Mouse (Mus musculus): ENCODE results near the gene Pigk. TPM values are rescaled to one million over a fixed set of nuclear protein-coding genes. Genes with fewer than 3 reads are reported as not detected.

The Pigk gene
- polyA plus RNA-seq, 1 experiment = 34.4 TPM

DNA sequence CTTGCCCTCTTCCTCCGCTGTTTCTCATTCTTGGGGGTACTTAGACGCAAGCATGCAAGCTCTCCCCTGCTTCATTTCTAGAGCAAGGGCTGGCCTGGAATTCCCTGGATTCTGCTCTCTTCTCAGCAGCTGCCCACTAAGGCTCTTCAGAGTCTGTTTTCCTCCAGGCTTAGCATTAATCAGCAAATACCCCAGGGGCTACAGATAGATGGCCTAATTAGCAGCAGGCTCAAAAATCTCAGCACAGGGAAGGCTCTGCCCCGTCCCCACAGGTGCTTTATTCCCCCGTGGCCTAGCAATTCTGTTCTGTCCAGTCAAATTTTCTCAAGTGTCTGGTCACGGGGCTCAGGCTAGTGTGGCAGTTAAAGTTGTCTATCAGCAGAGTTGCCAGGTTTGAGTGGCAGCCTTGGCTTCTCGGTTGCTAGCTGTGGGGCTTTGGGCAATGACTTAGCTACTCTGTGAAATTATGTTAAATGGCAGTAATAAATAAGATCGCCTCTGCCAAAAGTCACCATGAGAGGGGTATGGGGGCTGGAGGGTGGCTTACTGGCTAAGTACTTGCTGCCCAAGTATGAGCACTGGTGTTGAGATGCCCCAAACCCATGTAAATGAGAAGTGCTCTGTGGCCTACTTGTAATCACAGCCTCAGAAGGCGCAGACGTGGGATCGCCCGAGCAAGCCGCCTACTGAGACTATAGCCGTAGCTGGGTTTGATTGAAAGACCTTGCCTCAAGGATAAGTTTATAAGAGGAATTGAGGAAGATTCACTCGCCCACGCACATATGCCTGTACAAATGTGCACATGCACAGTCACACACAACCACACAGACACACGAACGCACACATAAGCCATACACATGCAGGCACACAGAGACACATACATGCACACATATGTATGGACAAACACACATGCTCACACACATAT, 160.8 kb downstream of the Pigk start:
- peaks cover 3% of the 10 kb centered on the region; the same call in 1 of the 2 replicates for H3K4me1 ChIP-seq (ENCODE audit: control insufficient read depth, insufficient read depth, low read length)
- no peak for TF ChIP-seq CTCF (IDR thresholded peaks at IDR 0.05; ENCODE audit: borderline replicate concordance, insufficient read depth, low read depth, low read length)
- TF ChIP-seq POLR2A (IDR thresholded peaks at IDR 0.05; ENCODE audit: borderline replicate concordance, insufficient read depth, low read length) = no peak
- DNase-seq = peak in 1 of 2 experiments; percentile 5
- WGBS = 84% methylated on average over 17 of the region's 17 CpGs
- no peak overlapping the region for H3K4me3 ChIP-seq (replicated peaks; ENCODE audit: insufficient read depth, low read depth, low read length)
- no peak overlapping the region for H3K27ac ChIP-seq (ENCODE audit: insufficient read depth, low read length)
- no peaks in the 10 kb centered on the region for H3K27me3 ChIP-seq (ENCODE audit: control insufficient read depth, insufficient read depth, low read length)

DNA sequence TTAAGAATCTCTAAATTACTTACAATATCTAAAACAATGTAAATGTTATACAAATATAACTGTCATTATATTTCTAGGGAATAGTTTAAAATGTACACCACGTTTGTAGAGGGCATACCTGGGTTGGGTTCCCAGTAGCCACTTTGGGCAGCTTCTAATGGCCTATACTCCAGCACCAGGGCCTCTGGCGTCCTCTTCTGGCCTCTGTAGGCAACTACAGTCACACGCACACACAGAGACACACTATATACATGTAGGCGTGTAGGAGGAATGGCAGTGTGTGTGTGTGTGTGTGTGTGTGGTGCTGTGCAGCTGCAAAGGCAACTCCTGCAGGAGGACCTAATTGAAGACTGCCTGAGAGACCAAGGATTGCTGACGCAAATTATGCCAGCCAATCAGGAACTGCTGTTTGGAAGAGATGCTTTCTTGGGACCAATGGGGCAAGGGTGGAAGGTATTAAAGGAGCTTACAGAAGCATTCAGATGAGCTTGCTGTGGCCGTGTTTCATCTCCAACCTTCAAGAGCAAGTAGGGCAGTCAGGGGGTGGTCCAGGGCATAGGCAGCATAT, 161.9 kb downstream of the Pigk start:
- H3K27me3 ChIP-seq (ENCODE audit: control insufficient read depth, insufficient read depth, low read length) = no peaks in the 10 kb centered on the region
- no peak overlapping the region for H3K4me3 ChIP-seq (replicated peaks; ENCODE audit: insufficient read depth, low read depth, low read length)
- 91% methylated on average over 6 of the region's 6 CpGs for WGBS
- DNase-seq = no peak
- no peak for TF ChIP-seq CTCF (IDR thresholded peaks at IDR 0.05; ENCODE audit: borderline replicate concordance, insufficient read depth, low read depth, low read length)
- no peak for TF ChIP-seq POLR2A (IDR thresholded peaks at IDR 0.05; ENCODE audit: borderline replicate concordance, insufficient read depth, low read length)
- H3K4me1 ChIP-seq (ENCODE audit: control insufficient read depth, insufficient read depth, low read length) = peaks cover 3% of the 10 kb centered on the region; the same call in 1 of the 2 replicates
- H3K27ac ChIP-seq (ENCODE audit: insufficient read depth, low read length) = no peak overlapping the region

DNA sequence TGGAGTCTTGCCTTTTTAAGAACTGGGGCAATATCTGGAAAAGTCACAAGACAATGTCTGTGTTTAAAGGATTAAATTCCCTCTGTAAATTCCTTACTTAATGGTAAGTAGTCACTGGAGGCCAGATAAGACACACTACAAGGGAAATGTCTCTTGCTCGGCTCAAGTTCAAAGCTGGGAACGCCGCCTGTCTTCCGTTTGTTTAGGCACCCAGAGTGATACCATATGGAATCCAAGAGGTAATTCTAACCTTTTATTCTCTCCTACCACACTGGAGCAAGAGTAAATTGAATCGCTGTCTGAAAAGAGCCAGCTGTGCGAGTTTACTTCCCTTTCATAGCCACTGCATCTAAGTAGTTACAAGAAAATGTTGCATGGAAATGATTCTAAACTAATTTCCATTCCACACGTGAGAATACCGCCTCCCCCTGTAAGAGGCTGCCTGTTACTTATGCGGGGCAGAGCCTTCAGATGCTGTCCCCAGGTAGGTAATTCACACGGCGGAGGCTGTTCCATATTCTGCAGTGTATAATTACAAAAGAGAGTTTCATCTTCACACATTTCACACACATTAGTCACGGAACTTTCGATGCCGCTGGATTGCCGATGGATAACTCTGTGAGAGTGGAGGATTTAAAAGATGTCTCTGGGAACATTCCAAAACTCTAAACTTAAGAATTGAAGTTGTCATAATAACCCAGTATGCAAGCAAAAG, 166.4 kb downstream of the Pigk start:
- Histone ChIP-seq H3K4me3 (replicated peaks; ENCODE audit: insufficient read depth, low read depth, low read length) (no peak overlapping the region), H3K27me3 (ENCODE audit: control insufficient read depth, insufficient read depth, low read length) (no peaks in the 10 kb centered on the region), H3K27ac (ENCODE audit: insufficient read depth, low read length) (no peak overlapping the region), H3K4me1 (ENCODE audit: control insufficient read depth, insufficient read depth, low read length) (peaks cover 3% of the 10 kb centered on the region; the same call in 1 of the 2 replicates)
- DNase-seq = no peak
- 59% methylated on average over 15 of the region's 15 CpGs for WGBS
- TF ChIP-seq CTCF (IDR thresholded peaks at IDR 0.05; ENCODE audit: borderline replicate concordance, insufficient read depth, low read depth, low read length) = no peak
- no peak for TF ChIP-seq POLR2A (IDR thresholded peaks at IDR 0.05; ENCODE audit: borderline replicate concordance, insufficient read depth, low read length)

DNA sequence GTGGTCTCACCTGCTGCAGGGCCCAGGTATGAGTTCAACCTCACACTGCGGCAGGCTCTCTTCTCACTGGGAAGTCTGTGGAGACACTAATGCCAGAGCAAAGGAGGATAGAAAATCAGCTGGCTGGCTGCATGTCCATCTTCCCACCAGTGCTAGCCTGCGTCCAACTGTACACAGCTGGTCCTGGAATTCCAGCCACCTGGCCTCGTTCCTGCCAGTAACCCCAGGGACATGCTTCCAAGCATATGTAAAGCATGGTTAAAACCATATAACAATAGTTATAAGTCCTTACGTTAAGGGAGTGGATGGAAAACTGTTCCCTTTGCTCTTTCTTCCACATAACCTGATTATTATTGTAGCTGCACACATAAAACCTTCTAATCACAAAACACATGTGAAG, 167.8 kb downstream of the Pigk start:
- Histone ChIP-seq H3K4me3 (replicated peaks; ENCODE audit: insufficient read depth, low read depth, low read length) (no peak overlapping the region), H3K4me1 (ENCODE audit: control insufficient read depth, insufficient read depth, low read length) (peaks cover 3% of the 10 kb centered on the region; the same call in 1 of the 2 replicates), H3K27me3 (ENCODE audit: control insufficient read depth, insufficient read depth, low read length) (no peaks in the 10 kb centered on the region), H3K27ac (ENCODE audit: insufficient read depth, low read length) (no peak overlapping the region)
- DNase-seq = no peak
- WGBS = 51% methylated on average over 4 of the region's 4 CpGs
- TF ChIP-seq POLR2A (IDR thresholded peaks at IDR 0.05; ENCODE audit: borderline replicate concordance, insufficient read depth, low read length) = no peak
- no peak for TF ChIP-seq CTCF (IDR thresholded peaks at IDR 0.05; ENCODE audit: borderline replicate concordance, insufficient read depth, low read depth, low read length)

DNA sequence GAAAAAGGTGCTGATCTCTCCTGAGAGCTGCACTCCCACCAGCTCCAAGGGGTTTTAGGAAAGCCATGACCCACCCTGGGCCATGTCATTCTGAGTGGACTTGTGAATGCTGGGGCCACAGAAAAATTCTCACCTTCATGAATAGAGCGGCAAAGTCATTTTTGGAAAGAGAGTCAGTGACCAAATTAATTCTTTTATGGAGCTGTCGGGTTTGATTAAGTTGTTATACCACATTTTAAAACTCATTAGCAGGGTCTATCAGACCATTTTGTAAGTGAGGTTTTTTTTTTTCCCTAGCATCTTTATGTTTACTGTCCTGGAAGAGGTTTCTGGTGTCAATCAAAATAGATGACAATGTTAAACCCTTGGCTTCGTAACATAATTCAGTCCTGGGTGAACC, 169.7 kb downstream of the Pigk start:
- DNase-seq = no peak
- Histone ChIP-seq H3K4me1 (ENCODE audit: control insufficient read depth, insufficient read depth, low read length) (no peaks in the 10 kb centered on the region; the same call in 1 of the 2 replicates), H3K27me3 (ENCODE audit: control insufficient read depth, insufficient read depth, low read length) (no peaks in the 10 kb centered on the region), H3K27ac (ENCODE audit: insufficient read depth, low read length) (no peak overlapping the region), H3K4me3 (replicated peaks; ENCODE audit: insufficient read depth, low read depth, low read length) (no peak overlapping the region)
- WGBS = 89% methylated on average over 3 of the region's 3 CpGs
- TF ChIP-seq CTCF (IDR thresholded peaks at IDR 0.05; ENCODE audit: borderline replicate concordance, insufficient read depth, low read depth, low read length) (no peak), POLR2A (IDR thresholded peaks at IDR 0.05; ENCODE audit: borderline replicate concordance, insufficient read depth, low read length) (no peak)

DNA sequence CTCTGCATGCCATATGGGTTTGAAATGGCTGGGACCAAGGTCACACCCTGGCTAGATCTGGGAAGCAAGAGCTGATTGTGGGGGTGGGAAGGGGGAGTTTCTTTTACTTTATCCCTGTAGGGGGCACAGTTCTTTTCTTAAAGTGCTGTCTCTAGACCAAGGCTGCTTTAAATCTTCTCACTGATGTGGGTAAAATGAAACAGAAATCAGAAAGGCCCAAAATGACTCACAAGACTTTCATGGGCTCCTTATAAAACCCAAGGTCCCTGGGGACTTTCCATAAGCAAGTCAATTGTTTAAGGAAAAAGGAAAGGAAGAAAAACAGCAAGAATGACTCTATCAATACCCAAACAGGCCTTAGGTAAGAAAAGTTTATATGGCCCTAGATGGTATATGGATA, 172.8 kb downstream of the Pigk start:
- Histone ChIP-seq H3K27ac (ENCODE audit: insufficient read depth, low read length) (no peak overlapping the region), H3K4me1 (ENCODE audit: control insufficient read depth, insufficient read depth, low read length) (no peaks in the 10 kb centered on the region; the same call in 1 of the 2 replicates), H3K27me3 (ENCODE audit: control insufficient read depth, insufficient read depth, low read length) (no peaks in the 10 kb centered on the region), H3K4me3 (replicated peaks; ENCODE audit: insufficient read depth, low read depth, low read length) (no peak overlapping the region)
- no peak for DNase-seq
- TF ChIP-seq CTCF (IDR thresholded peaks at IDR 0.05; ENCODE audit: borderline replicate concordance, insufficient read depth, low read depth, low read length) (no peak), POLR2A (IDR thresholded peaks at IDR 0.05; ENCODE audit: borderline replicate concordance, insufficient read depth, low read length) (no peak)

DNA sequence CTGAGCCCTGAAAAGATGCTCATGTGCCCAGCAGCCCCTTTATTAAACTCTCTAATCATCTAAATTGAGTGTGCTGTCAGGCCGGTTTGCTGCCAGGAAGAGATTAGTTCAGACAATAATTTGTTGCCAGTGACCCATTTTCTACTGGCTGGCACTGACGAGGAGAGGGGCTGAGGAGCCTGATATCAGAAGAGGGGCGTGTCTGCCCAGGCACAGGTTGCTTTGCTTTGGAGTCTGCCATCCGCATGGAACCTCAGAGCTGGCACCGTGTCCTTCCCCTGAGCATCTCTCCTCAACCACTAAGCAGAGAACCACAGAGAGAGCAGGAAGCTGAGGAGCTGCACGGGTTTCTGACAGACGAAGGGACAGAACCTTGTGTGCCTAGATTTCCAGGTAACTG, 174.2 kb downstream of the Pigk start:
- no peaks in the 10 kb centered on the region for H3K27me3 ChIP-seq (ENCODE audit: control insufficient read depth, insufficient read depth, low read length)
- H3K4me3 ChIP-seq (replicated peaks; ENCODE audit: insufficient read depth, low read depth, low read length) = no peak overlapping the region
- no peaks in the 10 kb centered on the region; the same call in 1 of the 2 replicates for H3K4me1 ChIP-seq (ENCODE audit: control insufficient read depth, insufficient read depth, low read length)
- no peak overlapping the region for H3K27ac ChIP-seq (ENCODE audit: insufficient read depth, low read length)
- TF ChIP-seq CTCF (IDR thresholded peaks at IDR 0.05; ENCODE audit: borderline replicate concordance, insufficient read depth, low read depth, low read length) (no peak), POLR2A (IDR thresholded peaks at IDR 0.05; ENCODE audit: borderline replicate concordance, insufficient read depth, low read length) (no peak)
- no peak for DNase-seq
- whole genome bisulfite sequencing = 16% methylated on average over 7 of the region's 7 CpGs

Measured in cerebellum, adult 2 months (tissue).